Mouse (Mus musculus): ENCODE results near the gene Pde8b.

Gene Pde8b

GRCm38 (mm10) chr13:95078492-95078891 lies 171.6 kb downstream of the Pde8b start:
- no peak for DNase-seq

- DNase-seq = no peak
Measured at GRCm38 (mm10) chr13:95077688-95078087, 172.4 kb downstream of the Pde8b start.

- no peak for DNase-seq
Measured at GRCm38 (mm10) chr13:95076142-95076541, 174.0 kb downstream of the Pde8b start.

GRCm38 (mm10) chr13:95073445-95074172 lies 176.5 kb downstream of the Pde8b start:
- DNase-seq = no peak

- DNase-seq = no peak
Measured at GRCm38 (mm10) chr13:95070268-95070667, 179.9 kb downstream of the Pde8b start.

GRCm38 (mm10) chr13:95067854-95068253 lies 182.3 kb downstream of the Pde8b start:
- no peak for DNase-seq

GRCm38 (mm10) chr13:95063390-95064017 lies 186.6 kb downstream of the Pde8b start:
- no peak for DNase-seq

GRCm38 (mm10) chr13:95058885-95059284 lies 191.3 kb downstream of the Pde8b start:
- no peak for DNase-seq

- DNase-seq = no peak
Measured at GRCm38 (mm10) chr13:95056501-95057280, 193.4 kb downstream of the Pde8b start.

- DNase-seq = no peak
Measured at GRCm38 (mm10) chr13:95055742-95056388, 194.3 kb downstream of the Pde8b start.

- no peak for DNase-seq
Measured at GRCm38 (mm10) chr13:95052421-95052820, 197.7 kb downstream of the Pde8b start.

- no peak for DNase-seq
Measured at GRCm38 (mm10) chr13:95050398-95050797, 199.7 kb downstream of the Pde8b start.

- no peak for DNase-seq
Measured at GRCm38 (mm10) chr13:95044108-95044507, 206.0 kb downstream of the Pde8b start.

- no peak for DNase-seq
Measured at GRCm38 (mm10) chr13:95040140-95040738, 209.9 kb downstream of the Pde8b start.

- DNase-seq = no peak
Measured at GRCm38 (mm10) chr13:95038200-95038599, 211.9 kb downstream of the Pde8b start.

- DNase-seq = no peak
Measured at GRCm38 (mm10) chr13:95034715-95035114, 215.4 kb downstream of the Pde8b start.

GRCm38 (mm10) chr13:95034094-95034493 lies 216.0 kb downstream of the Pde8b start:
- no peak for DNase-seq

- DNase-seq = no peak
Measured at GRCm38 (mm10) chr13:95032973-95033372, 217.2 kb downstream of the Pde8b start.

GRCm38 (mm10) chr13:95032127-95032831 lies 217.9 kb downstream of the Pde8b start:
- DNase-seq = no peak

GRCm38 (mm10) chr13:95030828-95031227 lies 219.3 kb downstream of the Pde8b start:
- no peak for DNase-seq

- DNase-seq = no peak
Measured at GRCm38 (mm10) chr13:95020216-95020615, 229.9 kb downstream of the Pde8b start.

- no peak for DNase-seq
Measured at GRCm38 (mm10) chr13:95019345-95019744, 230.8 kb downstream of the Pde8b start.

Data from thymus, postnatal 36 days (tissue).